Mouse (Mus musculus) liver, embryonic 11.5 days (tissue): ENCODE measurements around the gene Tjp3. TPM values are rescaled to one million over a fixed set of nuclear protein-coding genes. Genes with fewer than 3 reads are reported as not detected.

Source experiments
- ATAC-seq: fragments of 200-750 bp; cut with Nextera tagmentation; replicated peaks from 2 replicates; pipeline ENCODE4 v1.8.0; 2017; ENCODE audit warnings: moderate number of reproducible peaks, mild to moderate bottlenecking, moderate TSS enrichment, moderate library complexity; ENCODE audit not compliant: low FRiP score
- DNase-seq: peaks from one replicate; pipeline ENCODE4 v3.0.0-alpha.2; 2017; ENCODE audit warnings: low spot score
- H3K27ac ChIP-seq: fragments of 300-500 bp; sonication (generic); 2 replicates; pipeline ENCODE4 v1.5.1; 2014; ENCODE audit warnings: mild to moderate bottlenecking, low read depth, low read length, control low read depth
- H3K27me3 ChIP-seq: fragments of 300-500 bp; sonication (generic); replicated peaks from 2 replicates; pipeline ENCODE4 v1.6.1; 2014; ENCODE audit warnings: low read length, mixed read lengths; ENCODE audit not compliant: control insufficient read depth, insufficient read depth
- H3K36me3 ChIP-seq: fragments of 300-500 bp; sonication (generic); 2 replicates; pipeline ENCODE4 v1.6.1; 2014; ENCODE audit warnings: mild to moderate bottlenecking, low read length, moderate library complexity, mixed read lengths; ENCODE audit not compliant: control insufficient read depth, insufficient read depth
- H3K4me1 ChIP-seq: fragments of 300-500 bp; sonication (generic); replicated peaks from 2 replicates; pipeline ENCODE4 v1.6.1; 2014; ENCODE audit warnings: low read length, mixed read lengths; ENCODE audit not compliant: control insufficient read depth, insufficient read depth
- H3K4me2 ChIP-seq: fragments of 300-500 bp; sonication (generic); 2 replicates; pipeline ENCODE4 v1.6.1; 2014; ENCODE audit warnings: mild to moderate bottlenecking, control low read depth, moderate library complexity
- H3K4me3 ChIP-seq: fragments of 300-500 bp; sonication (generic); 2 replicates; pipeline ENCODE4 v1.5.1; 2014; ENCODE audit warnings: low read depth, low read length, control low read depth
- H3K9ac ChIP-seq: fragments of 300-500 bp; sonication (generic); 2 replicates; pipeline ENCODE4 v1.6.1; 2014; ENCODE audit warnings: low read depth, low read length, control low read depth
- H3K9me3 ChIP-seq: fragments of 300-500 bp; sonication (generic); 2 replicates; pipeline ENCODE4 v1.6.1; 2016; ENCODE audit warnings: low read length, inconsistent platforms, mixed read lengths; ENCODE audit not compliant: control insufficient read depth
- WGBS: fragments of 180-500 bp; shearing (Covaris S2); extraction: QIAGEN DNeasy Blood & Tissue Kit; methylation state at CpG from one replicate; pipeline ENCODE4 v1.1.7; 2014; 5-methylcytosine and 5-hydroxymethylcytosine counted together
- polyA plus RNA-seq: library from polyadenylated mRNA; unstranded; fragments of >200 nt; fragmentation: Nextera tagmentation; extraction: Ambion mirVana; gene quantifications from 2 replicates; pipeline ENCODE4 v1.2.1, GENCODE M21; 2014

The Tjp3 gene
- polyA plus RNA-seq, 1 experiment from 2014 or later: 1.8 TPM

GRCm38 (mm10) chr10:81298369-81299100 lies 7.2 kb upstream of the Tjp3 start:
- H3K9me3 ChIP-seq: no peaks in the 10 kb centered on the region
- ATAC-seq (no peak), DNase-seq (no peak)
- H3K27me3 ChIP-seq: no peaks in the 10 kb centered on the region
- no peak overlapping the region for H3K4me3 ChIP-seq
- peak overlapping the region; percentile 32 for H3K4me2 ChIP-seq
- peak overlapping the region; percentile 27; the same call in 1 of the 2 replicates for H3K9ac ChIP-seq
- peaks cover 87% of the 10 kb centered on the region for H3K4me1 ChIP-seq
- H3K27ac ChIP-seq: peak overlapping the region; percentile 59
- peaks cover 5% of the 10 kb centered on the region; the same call in 1 of the 2 replicates for H3K36me3 ChIP-seq
- 82% methylated on average over 17 of the region's 17 CpGs for WGBS

GRCm38 (mm10) chr10:81297845-81298244 lies 6.5 kb upstream of the Tjp3 start:
- Histone ChIP-seq H3K4me3 (no peak overlapping the region), H3K4me2 (peak overlapping the region; percentile 32), H3K4me1 (peaks cover 82% of the 10 kb centered on the region), H3K9me3 (no peaks in the 10 kb centered on the region), H3K9ac (peak overlapping the region; percentile 27), H3K27me3 (no peaks in the 10 kb centered on the region), H3K27ac (peak overlapping the region; percentile 59), H3K36me3 (peaks cover 5% of the 10 kb centered on the region; the same call in 1 of the 2 replicates)
- WGBS: 37% methylated on average over 10 of the region's 10 CpGs
- DNase-seq (no peak), ATAC-seq (no peak)

- Histone ChIP-seq H3K27me3 (no peaks in the 10 kb centered on the region), H3K27ac (peak overlapping the region; percentile 59; the same call in 1 of the 2 replicates), H3K4me3 (no peak overlapping the region), H3K9ac (peak overlapping the region; percentile 27; the same call in 1 of the 2 replicates), H3K4me2 (peak overlapping the region; percentile 32; the same call in 1 of the 2 replicates), H3K36me3 (peaks cover 5% of the 10 kb centered on the region; the same call in 1 of the 2 replicates), H3K4me1 (peaks cover 78% of the 10 kb centered on the region), H3K9me3 (no peaks in the 10 kb centered on the region)
- 77% methylated on average over 6 of the region's 6 CpGs for WGBS
- ATAC-seq (no peak), DNase-seq (no peak)
Observed at GRCm38 (mm10) chr10:81297246-81297645, 5.9 kb upstream of the Tjp3 start.

GRCm38 (mm10) chr10:81295185-81295584 lies 3.8 kb upstream of the Tjp3 start:
- ATAC-seq: no peak
- Histone ChIP-seq H3K9me3 (no peaks in the 10 kb centered on the region), H3K27ac (no peak overlapping the region), H3K36me3 (peaks cover 5% of the 10 kb centered on the region; the same call in 1 of the 2 replicates), H3K4me1 (peaks cover 71% of the 10 kb centered on the region), H3K27me3 (peaks cover 11% of the 10 kb centered on the region), H3K4me3 (no peak overlapping the region), H3K4me2 (peak overlapping the region; percentile 95; the same call in 1 of the 2 replicates), H3K9ac (peak overlapping the region; percentile 22; the same call in 1 of the 2 replicates)
- no peak for DNase-seq
- WGBS: 89% methylated on average over 6 of the region's 6 CpGs

GRCm38 (mm10) chr10:81294442-81294841 lies 3.1 kb upstream of the Tjp3 start:
- WGBS: 42% methylated on average over 8 of the region's 8 CpGs
- Histone ChIP-seq H3K4me2 (peak overlapping the region; percentile 95), H3K27ac (no peak overlapping the region)

GRCm38 (mm10) chr10:81293334-81294030 lies 2.1 kb upstream of the Tjp3 start:
- Histone ChIP-seq H3K9ac (peak overlapping the region; percentile 87), H3K36me3 (peaks cover 5% of the 10 kb centered on the region; the same call in 1 of the 2 replicates), H3K4me3 (peak overlapping the region; percentile 72), H3K27me3 (peaks cover 13% of the 10 kb centered on the region), H3K27ac (peak overlapping the region; percentile 83), H3K9me3 (no peaks in the 10 kb centered on the region), H3K4me2 (peak overlapping the region; percentile 95), H3K4me1 (peaks cover 59% of the 10 kb centered on the region)
- WGBS: 3% methylated on average over 25 of the region's 25 CpGs
- no peak for ATAC-seq
- no peak for DNase-seq

More at GRCm38 (mm10) chr10:81294442-81294841, 3.1 kb upstream of the Tjp3 start:
- H3K36me3 ChIP-seq: peaks cover 5% of the 10 kb centered on the region; the same call in 1 of the 2 replicates
- H3K4me1 ChIP-seq: peaks cover 64% of the 10 kb centered on the region
- peak overlapping the region; percentile 72 for H3K4me3 ChIP-seq
- H3K9ac ChIP-seq: peak overlapping the region; percentile 87
- ATAC-seq (no peak), DNase-seq (no peak)
- H3K9me3 ChIP-seq: no peaks in the 10 kb centered on the region
- peaks cover 13% of the 10 kb centered on the region for H3K27me3 ChIP-seq

- Histone ChIP-seq H3K9me3 (no peaks in the 10 kb centered on the region), H3K4me3 (peak within 1 kb of the TSS; percentile 72), H3K4me2 (peak within 1 kb of the TSS; percentile 95), H3K9ac (peak within 1 kb of the TSS; percentile 87), H3K36me3 (0 out of 2 replicates have a peak, but pooled peaks cover 2% of the 10 kb centered on the region), H3K27ac (peak within 1 kb of the TSS; percentile 83), H3K4me1 (peaks cover 53% of the 10 kb centered on the region), H3K27me3 (peaks cover 13% of the 10 kb centered on the region)
- under 1% methylated on average over 76 of the region's 80 CpGs for WGBS
- ATAC-seq (peak; percentile 92), DNase-seq (peak; percentile 99)
Observed at GRCm38 (mm10) chr10:81292554-81293333, 1.4 kb upstream of the Tjp3 start, which contains the start of gene Pip5k1c. Gene Pip5k1c, plus strand, starts transcription at chr10:81292963.
